Mouse (Mus musculus) MEL (cell line): ENCODE data around the gene Col4a1. TPM values are rescaled to one million over a fixed set of nuclear protein-coding genes. Genes with fewer than 3 reads are reported as not detected.

Experiments
- DNase-seq: peaks from one replicate; pipeline ENCODE4 v3.0.0; 2011; ENCODE audit warnings: low read depth, low spot score
- H3K27ac ChIP-seq: 2 replicates; pipeline ENCODE4 v1.5.1; 2012; ENCODE audit warnings: low read depth, mild to moderate bottlenecking, control low read depth, low read length, moderate library complexity; ENCODE audit not compliant: control insufficient read depth
- H3K27me3 ChIP-seq, 2 experiments: fragments of 150-350 bp in 1 of 2; sonication (generic) in 1 of 2; 2 replicates each; pipeline ENCODE4 v1.6.1; 2012; ENCODE audit warnings: low read length in 2 of 2, mild to moderate bottlenecking in 2 of 2, improper control_type of control experiment in 1 of 2, moderate library complexity in 1 of 2; ENCODE audit not compliant: insufficient read depth in 2 of 2, control insufficient read depth in 1 of 2
- H3K36me3 ChIP-seq, 2 experiments: 2 replicates each; pipeline ENCODE4 v1.6.1; 2012 to 2014; ENCODE audit warnings: low read length in 2 of 2, improper control_type of control experiment in 1 of 2, inconsistent platforms in 1 of 2, mild to moderate bottlenecking in 1 of 2; ENCODE audit not compliant: insufficient read depth in 2 of 2, control insufficient read depth in 1 of 2
- H3K4me1 ChIP-seq, 2 experiments: fragments of 150-350 bp in 1 of 2; sonication (generic) in 1 of 2; 2 replicates each; pipeline ENCODE4 v1.6.1; 2012; ENCODE audit warnings: low read length in 2 of 2, improper control_type of control experiment in 1 of 2, mild to moderate bottlenecking in 1 of 2; ENCODE audit not compliant: insufficient read depth in 2 of 2, control insufficient read depth in 1 of 2
- H3K4me3 ChIP-seq, 2 experiments: fragments of 150-350 bp in 1 of 2; sonication (generic) in 1 of 2; 2 replicates each; pipeline ENCODE4 v1.5.1; 2012; ENCODE audit warnings: low read depth in 2 of 2, low read length in 2 of 2, mild to moderate bottlenecking in 2 of 2, moderate library complexity in 2 of 2, control low read depth in 1 of 2, improper control_type of control experiment in 1 of 2; ENCODE audit not compliant: control insufficient read depth in 1 of 2, insufficient read depth in 1 of 2
- H3K79me2 ChIP-seq: 2 replicates; pipeline ENCODE4 v1.6.1; 2012; ENCODE audit warnings: mild to moderate bottlenecking, low read length, moderate library complexity; ENCODE audit not compliant: control insufficient read depth, poor library complexity, insufficient read depth
- H3K9ac ChIP-seq: 2 replicates; pipeline ENCODE4 v1.6.1; 2012; ENCODE audit warnings: low read depth, mild to moderate bottlenecking, control low read depth, low read length, moderate library complexity; ENCODE audit not compliant: control insufficient read depth, poor library complexity, severe bottlenecking
- H3K9me3 ChIP-seq: fragments of 150-350 bp; sonication (generic); replicated peaks from 2 replicates; pipeline ENCODE4 v1.6.1; 2012; ENCODE audit warnings: mild to moderate bottlenecking, low read length, improper control_type of control experiment, moderate library complexity; ENCODE audit not compliant: insufficient read depth
- BHLHE40 ChIP-seq: IDR thresholded peaks from 2 replicates; pipeline ENCODE4 v1.6.1; 2012; ENCODE audit warnings: low read depth, mild to moderate bottlenecking, inconsistent platforms, low read length, improper control_type of control experiment, borderline replicate concordance
- E2F4 ChIP-seq: IDR thresholded peaks from 2 replicates; pipeline ENCODE4 v1.6.1; 2011; ENCODE audit warnings: low read depth, low read length, improper control_type of control experiment, borderline replicate concordance
- EP300 ChIP-seq, 2 experiments: IDR thresholded peaks; 2 replicates each; pipeline ENCODE4 v1.6.1; 2011; ENCODE audit warnings: improper control_type of control experiment in 2 of 2, low read length in 2 of 2, low read depth in 1 of 2, mild to moderate bottlenecking in 1 of 2
- GATA1 ChIP-seq: IDR thresholded peaks from 2 replicates; pipeline ENCODE4 v1.6.1; 2011; ENCODE audit warnings: low read depth, low read length, improper control_type of control experiment
- HCFC1 ChIP-seq: IDR thresholded peaks from 2 replicates; pipeline ENCODE4 v1.6.1; 2012; ENCODE audit warnings: low read depth, mild to moderate bottlenecking, inconsistent platforms, low read length, improper control_type of control experiment, moderate library complexity
- JUND ChIP-seq: IDR thresholded peaks from 2 replicates; pipeline ENCODE4 v1.6.1; 2011; ENCODE audit warnings: low read depth, mild to moderate bottlenecking, improper control_type of control experiment, low read length
- MAX ChIP-seq: IDR thresholded peaks from 2 replicates; pipeline ENCODE4 v1.6.1; 2011; ENCODE audit warnings: low read length, improper control_type of control experiment
- MYB ChIP-seq: IDR thresholded peaks from 2 replicates; pipeline ENCODE4 v1.6.1; 2011; ENCODE audit warnings: mild to moderate bottlenecking, low read depth, low read length, improper control_type of control experiment
- NELFE ChIP-seq: IDR thresholded peaks from 2 replicates; pipeline ENCODE4 v1.6.1; 2011; ENCODE audit warnings: low read depth, low read length, improper control_type of control experiment
- RAD21 ChIP-seq: IDR thresholded peaks from 2 replicates; pipeline ENCODE4 v1.6.1; 2011; ENCODE audit warnings: mild to moderate bottlenecking, low read depth, low read length, improper control_type of control experiment
- SMC3 ChIP-seq: IDR thresholded peaks from 2 replicates; pipeline ENCODE4 v1.6.1; 2011; ENCODE audit warnings: low read depth, low read length, improper control_type of control experiment
- TBP ChIP-seq: IDR thresholded peaks from 2 replicates; pipeline ENCODE4 v1.8.0; 2011; ENCODE audit warnings: low read depth, low read length, improper control_type of control experiment
- TCF12 ChIP-seq: IDR thresholded peaks from 2 replicates; pipeline ENCODE4 v1.6.1; 2014; ENCODE audit warnings: low read depth, mild to moderate bottlenecking, inconsistent platforms, low read length, improper control_type of control experiment, moderate library complexity
- USF2 ChIP-seq, 2 experiments: IDR thresholded peaks; 2 replicates each; pipeline ENCODE4 v1.6.1; 2011 to 2012; ENCODE audit warnings: improper control_type of control experiment in 2 of 2, low read length in 2 of 2, borderline replicate concordance in 1 of 2, inconsistent platforms in 1 of 2, low read depth in 1 of 2, mild to moderate bottlenecking in 1 of 2; ENCODE audit not compliant: insufficient read depth in 1 of 2
- polyA plus RNA-seq, 2 experiments: library from polyadenylated mRNA; stranded (reverse) in 1 of 2; unstranded in 1 of 2; fragments of >175 nt in 1 of 2; fragments of >200 nt in 1 of 2; gene quantifications; 2 replicates each; pipeline versions ENCODE4 v1.2.1 to v1.2.4; 2012; ENCODE audit warnings: low replicate concordance in 2 of 2, low read depth in 1 of 2; ENCODE audit not compliant: insufficient read length in 2 of 2, insufficient read depth in 1 of 2, missing spikeins in 1 of 2
- total RNA-seq: library from RNA; depleted of rRNA; stranded (reverse); fragments of 300-350 nt; gene quantifications from 2 replicates; pipeline ENCODE4 v1.2.3, GENCODE M21; 2012

The Col4a1 gene
- total and polyA plus RNA-seq, 3 experiments = 0.31 TPM; not detected in 2

GRCm38 (mm10) chr8:11156319-11156692, 156.3 kb downstream of the Col4a1 start:
- DNase-seq = no peak
- Histone ChIP-seq H3K36me3 (no peaks in the 10 kb centered on the region), H3K9ac (no peak overlapping the region), H3K27me3 (no peaks in the 10 kb centered on the region), H3K4me3 (no peak overlapping the region), H3K79me2 (no peaks in the 10 kb centered on the region), H3K4me1 (no peaks in the 10 kb centered on the region), H3K27ac (no peak overlapping the region), H3K9me3 (no peaks in the 10 kb centered on the region)
- TF ChIP-seq HCFC1 = no peak
- no peak for TF ChIP-seq BHLHE40
- TF ChIP-seq JUND = no peak
- TF ChIP-seq RAD21 = no peak
- no peak for TF ChIP-seq MAX
- no peak for TF ChIP-seq E2F4
- TF ChIP-seq MYB = no peak
- no peak for TF ChIP-seq TBP
- TF ChIP-seq NELFE = no peak
- no peak for TF ChIP-seq EP300 (IDR thresholded peaks at IDR 0.05; ENCODE audit: low read depth in 1 of 2, low read length in 2 of 2)

GRCm38 (mm10) chr8:11155579-11156318, 156.9 kb downstream of the Col4a1 start:
- no peaks in the 10 kb centered on the region for H3K4me1 ChIP-seq
- H3K27ac ChIP-seq = no peak overlapping the region
- H3K4me3 ChIP-seq = no peak overlapping the region
- no peak for TF ChIP-seq USF2 (IDR thresholded peaks at IDR 0.05; ENCODE audit: borderline replicate concordance in 1 of 2, insufficient read depth in 1 of 2, low read depth in 1 of 2, low read length in 2 of 2)
- no peaks in the 10 kb centered on the region for H3K79me2 ChIP-seq
- H3K27me3 ChIP-seq = no peaks in the 10 kb centered on the region
- DNase-seq = no peak
- no peaks in the 10 kb centered on the region for H3K9me3 ChIP-seq
- no peaks in the 10 kb centered on the region for H3K36me3 ChIP-seq
- no peak overlapping the region for H3K9ac ChIP-seq

GRCm38 (mm10) chr8:11150268-11150667, 162.4 kb downstream of the Col4a1 start:
- H3K4me1 ChIP-seq = no peaks in the 10 kb centered on the region
- H3K4me3 ChIP-seq = no peak overlapping the region
- no peak overlapping the region for H3K9ac ChIP-seq
- H3K36me3 ChIP-seq = no peaks in the 10 kb centered on the region
- H3K9me3 ChIP-seq = no peaks in the 10 kb centered on the region
- H3K27me3 ChIP-seq = no peaks in the 10 kb centered on the region; a peak in 1 of 4 replicates
- TF ChIP-seq TCF12 (no peak), GATA1 (no peak), SMC3 (no peak)
- H3K27ac ChIP-seq = no peak overlapping the region
- DNase-seq = no peak
- no peaks in the 10 kb centered on the region for H3K79me2 ChIP-seq
